Mouse (Mus musculus) heart, postnatal 36 days (tissue): ENCODE results near the gene Ppp4c. TPM values are rescaled to one million over a fixed set of nuclear protein-coding genes. Genes with fewer than 3 reads are reported as not detected.
"Not testable (repeated sequence)": the region's sequence is repeated elsewhere in the genome, so short reads cannot be mapped to it uniquely, and the experiment has no call there.

Source experiments
- DNase-seq, 2 experiments: peaks; one replicate each; pipeline ENCODE4 v3.0.0; 2021 to 2022
- intact Hi-C: fragments of 180-260 bp; cut with DNase I; formaldehyde crosslinking; loops from one replicate; pipeline ENCODE4 v1.15.1; 2025
- total RNA-seq, 2 experiments: library from RNA; stranded (reverse); gene quantifications; 2 replicates each; pipeline ENCODE4 v1.2.3; 2021

Ppp4c gene
- total RNA-seq, 2 experiments from 2014 or later: 36.1 to 36.5 TPM

DNA sequence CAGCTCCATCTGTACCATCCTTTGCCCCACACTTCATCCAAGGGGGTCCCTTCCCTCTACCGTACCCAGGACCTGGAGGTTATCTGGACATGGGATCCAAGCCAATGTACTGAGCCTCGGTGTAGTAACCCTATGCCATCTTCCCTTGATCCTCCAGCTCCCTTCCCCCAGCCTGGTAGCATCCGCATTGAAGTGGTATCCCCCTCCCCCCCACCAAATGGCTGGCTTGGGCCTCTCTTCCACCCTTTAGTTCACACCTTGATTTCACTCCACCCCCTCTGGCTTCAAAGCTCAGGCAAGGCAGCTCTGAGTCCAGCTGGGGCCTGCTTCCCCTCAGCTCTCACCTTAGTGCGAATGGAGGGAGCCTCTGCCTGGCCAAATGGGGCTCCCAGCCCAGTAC is 7.2 kb downstream of the Ppp4c start:
- no peak for DNase-seq
- intact Hi-C loops: no loop called here

DNA sequence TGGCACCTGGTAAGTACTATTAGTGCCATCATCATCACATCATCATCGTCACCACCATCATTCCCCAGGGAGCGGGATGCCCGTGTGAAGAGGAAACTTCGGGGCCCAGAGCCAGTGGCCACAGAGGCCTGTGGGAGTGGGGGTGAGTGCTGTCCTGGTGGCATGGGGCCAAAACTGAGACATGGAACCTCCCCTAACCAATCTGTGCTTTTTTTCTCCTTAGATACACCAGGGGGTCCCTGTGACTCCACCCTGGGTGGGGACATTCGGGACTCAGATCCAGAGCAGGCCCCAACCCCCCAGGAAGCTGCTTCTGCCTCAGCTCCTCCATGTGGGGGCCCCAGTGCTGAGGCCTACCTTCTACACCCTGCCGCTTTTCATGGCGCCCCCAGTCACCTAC is 7.8 kb downstream of the Ppp4c start:
- intact Hi-C loops: loop anchor here (5.0 kb wide), 1 partner anchor 282 kb away; the partner anchor contains the start of gene Atxn2l
- no peak for DNase-seq

GRCm38 (mm10) chr7:126782693-126783092 is 9.6 kb downstream of the Ppp4c start:
- DNase-seq: no peak
- intact Hi-C loops: loop anchor here (5.0 kb wide), 1 partner anchor 280 kb away; the partner anchor contains the start of gene Atxn2l

- intact Hi-C loops: loop anchor here (5.0 kb wide), 1 partner anchor 280 kb away; the partner anchor contains the start of gene Atxn2l
- DNase-seq: no peak
Measured at GRCm38 (mm10) chr7:126781661-126782370, 10.5 kb downstream of the Ppp4c start.

DNA sequence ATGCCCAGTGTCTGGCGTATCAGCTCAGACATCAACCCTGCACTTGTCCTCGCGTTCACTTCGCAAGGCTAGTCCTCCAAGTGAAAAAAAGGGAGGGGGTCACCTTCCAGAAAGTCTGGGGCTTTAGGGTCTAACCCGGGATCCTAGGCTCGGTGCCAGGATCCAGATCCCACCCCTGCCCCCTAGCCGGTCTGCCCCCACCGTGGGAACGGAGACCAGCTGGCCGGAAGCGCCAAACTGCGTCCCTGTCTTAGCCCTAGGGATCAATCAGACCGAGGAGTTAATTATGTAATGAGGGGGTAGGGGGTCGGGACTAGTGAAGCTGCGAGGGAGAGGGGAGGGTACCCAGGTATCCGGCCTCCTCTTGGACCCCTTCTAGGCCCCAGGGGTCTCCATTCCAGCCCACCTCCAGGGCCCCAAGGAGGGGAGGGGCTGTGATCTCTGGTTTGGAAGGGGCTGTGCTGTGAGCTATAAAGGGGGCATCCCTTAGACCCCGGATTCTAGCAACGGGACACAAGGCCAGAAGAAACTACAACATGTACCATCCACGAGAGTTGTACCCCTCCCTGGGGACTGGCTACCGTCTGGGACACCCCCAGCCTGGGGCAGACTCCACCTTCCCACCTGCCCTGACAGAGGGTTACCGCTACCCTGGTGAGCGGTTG is 11.2 kb downstream of the Ppp4c start, which contains the start of gene Tbx6:
Tbx6 (plus strand) TSS at position 513 of the 665 bp plus-strand sequence.
- peak in 1 of 2 experiments; percentile 34 for DNase-seq
- intact Hi-C loops: loop anchor here (1.0 to 5.0 kb wide), 2 partner anchors 11 to 279 kb away; partner anchors contain the start of genes Atxn2l and Ppp4c

- peak; percentile 85 to 87 for DNase-seq
- intact Hi-C loops: loop anchor here (1.0 to 5.0 kb wide), 2 partner anchors 12 to 278 kb away; partner anchors contain the start of genes Atxn2l and Ppp4c
Measured at GRCm38 (mm10) chr7:126779983-126780970, 12.0 kb downstream of the Ppp4c start.

- intact Hi-C loops, DNase-seq: not testable (repeated sequence)
Measured at GRCm38 (mm10) chr7:126779101-126779500, 13.2 kb downstream of the Ppp4c start.

DNA sequence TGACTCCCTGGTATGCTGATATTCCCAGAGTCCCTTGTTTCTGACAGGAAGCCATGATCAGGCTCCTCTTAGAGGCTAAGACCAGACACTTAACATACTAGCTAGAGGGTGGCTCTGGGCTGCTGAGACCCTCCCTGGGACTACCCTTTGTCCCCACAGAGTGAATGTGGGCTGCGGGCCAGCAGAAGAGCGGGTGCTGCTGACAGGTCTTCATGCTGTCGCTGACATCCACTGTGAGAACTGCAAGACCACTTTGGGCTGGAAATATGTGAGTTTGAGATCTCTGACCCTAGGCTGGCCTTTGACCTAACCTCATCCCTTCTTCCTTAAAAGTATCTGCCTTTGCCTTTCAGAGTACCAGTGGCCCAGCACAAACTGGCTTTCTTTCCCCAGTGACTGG is 14.1 kb downstream of the Ppp4c start:
- no peak for DNase-seq
- intact Hi-C loops: no loop called here

DNA sequence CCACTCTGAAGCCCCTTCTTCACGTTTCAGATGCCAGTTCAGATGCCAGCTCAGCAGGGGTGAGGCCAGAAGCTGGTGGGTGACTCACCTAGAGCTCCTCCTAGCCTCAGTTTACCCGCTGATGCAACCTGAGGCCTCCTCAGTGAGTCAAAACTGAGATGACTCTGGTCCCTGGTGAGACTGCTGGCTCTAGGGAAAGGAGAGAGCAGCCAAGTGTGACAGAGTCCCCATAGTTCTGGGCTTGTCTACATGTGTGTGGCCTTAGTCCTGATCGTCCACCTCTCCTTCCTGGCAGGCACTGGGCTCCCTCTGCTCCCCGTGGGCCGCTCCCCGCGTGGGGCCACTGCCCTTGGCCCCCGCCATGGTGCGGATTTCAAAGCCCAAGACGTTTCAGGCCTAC is 14.8 kb downstream of the Ppp4c start:
- intact Hi-C loops: loop anchor here (1.0 to 2.0 kb wide), 2 partner anchors 19 to 20 kb away; partner anchors contain the start of genes Fam57b and Mapk3
- peak; percentile 37 to 41 for DNase-seq

GRCm38 (mm10) chr7:126776598-126777057 is 15.7 kb downstream of the Ppp4c start, which contains the start of gene Ypel3:
Gene Ypel3 (plus strand): TSS chr7:126776955.
- intact Hi-C loops: loop anchor here (1.0 to 2.0 kb wide), 2 partner anchors 18 to 21 kb away; partner anchors contain the start of genes Fam57b and Mapk3
- peak; percentile 92 for DNase-seq

DNA sequence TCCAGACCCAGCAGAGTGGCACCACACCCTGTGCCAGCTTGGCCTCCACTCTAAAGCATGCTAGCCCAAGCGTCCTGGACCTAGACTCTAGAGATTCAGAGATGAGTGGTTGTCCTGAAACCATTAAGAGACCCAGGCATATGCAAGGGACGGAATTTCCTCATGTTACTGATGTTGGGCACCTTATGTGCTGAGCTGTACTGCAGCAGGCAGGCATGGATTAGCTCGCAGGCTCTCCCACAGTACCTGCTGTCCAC is 16.4 kb downstream of the Ppp4c start:
- intact Hi-C loops: loop anchor here (2.0 kb wide), 1 partner anchor 17 kb away; the partner anchor contains the start of gene Mapk3
- DNase-seq: no peak

DNA sequence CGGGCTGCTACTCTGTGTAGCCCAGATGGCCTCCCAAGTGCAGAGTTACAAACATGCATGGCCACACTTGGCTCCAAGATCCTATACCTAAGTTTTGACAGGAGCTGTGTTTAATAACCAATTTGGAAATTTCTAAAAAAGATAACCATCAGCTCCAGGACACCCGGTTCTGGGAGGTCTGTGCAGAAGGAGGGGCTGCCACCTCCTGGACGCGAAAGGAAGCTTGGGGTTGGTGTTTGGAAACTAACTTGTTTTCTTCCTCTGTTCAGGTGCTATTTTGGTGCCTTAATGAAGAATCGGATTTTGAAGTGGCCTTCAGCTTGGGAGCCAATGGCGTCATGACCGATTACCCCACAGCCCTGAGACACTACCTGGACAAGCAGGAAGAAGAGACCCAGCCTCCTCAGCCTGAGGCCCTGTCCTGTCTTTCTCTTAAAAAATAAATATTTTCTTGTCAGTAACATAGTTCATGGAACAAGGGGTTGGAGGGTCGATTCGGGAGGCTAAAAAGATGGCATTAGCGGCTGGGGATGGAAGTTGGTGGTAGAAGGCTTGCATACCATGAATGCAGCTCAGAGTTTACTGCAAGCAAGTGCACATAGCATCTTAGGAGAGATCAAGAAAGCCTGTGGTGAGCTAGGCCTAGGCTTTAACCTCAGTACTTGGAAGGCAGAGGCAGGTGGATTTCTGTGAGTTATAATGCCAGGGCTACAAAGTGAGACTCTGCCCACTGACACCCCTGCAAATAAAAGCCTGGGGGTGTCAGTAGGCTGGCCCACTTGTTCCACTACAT is 16.9 kb downstream of the Ppp4c start:
- intact Hi-C loops: no loop called here
- no peak for DNase-seq

DNA sequence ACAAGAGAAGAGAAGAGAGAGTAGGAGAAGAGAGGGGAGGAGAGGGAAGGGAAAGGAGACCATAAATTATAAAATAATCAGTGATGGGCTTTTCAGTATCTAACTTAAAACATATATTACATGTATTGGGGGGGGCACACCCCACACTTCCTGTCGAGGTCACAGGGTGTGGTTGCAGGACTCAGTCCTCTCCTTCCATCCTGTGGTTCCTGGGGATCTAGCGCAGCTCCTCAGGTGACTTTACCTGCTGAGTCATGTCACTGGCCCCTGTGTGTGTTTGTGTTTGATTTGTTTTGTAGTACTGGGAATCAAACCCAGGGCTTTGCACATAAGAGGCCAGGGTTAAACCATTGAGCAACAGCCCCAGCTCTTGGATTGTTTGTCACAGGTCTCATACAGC is 17.8 kb downstream of the Ppp4c start:
- intact Hi-C loops: no loop called here
- no peak for DNase-seq

GRCm38 (mm10) chr7:126773351-126773750 is 18.9 kb downstream of the Ppp4c start:
- intact Hi-C loops: no loop called here
- DNase-seq: no peak

DNA sequence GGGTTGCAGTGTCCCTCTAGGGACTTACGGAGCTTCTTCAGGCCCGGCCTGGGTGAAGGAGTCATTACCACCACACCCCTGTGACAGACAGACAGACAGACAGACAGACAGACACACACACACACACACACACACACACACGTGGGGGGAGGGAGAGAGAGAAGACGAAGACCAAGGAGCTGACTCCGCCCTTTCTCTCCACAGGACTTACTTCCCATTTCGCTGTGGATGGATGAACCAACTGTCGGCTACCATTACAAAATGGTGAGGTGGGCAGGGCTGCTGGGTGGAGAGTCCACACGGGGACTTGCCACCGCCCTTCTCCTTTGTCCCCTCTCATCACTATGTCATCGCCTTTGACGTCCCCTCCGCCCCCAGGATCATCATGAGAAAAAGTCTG is 21.5 kb downstream of the Ppp4c start:
- DNase-seq: no peak
- intact Hi-C loops: no loop called here

GRCm38 (mm10) chr7:126767001-126767400 is 25.3 kb downstream of the Ppp4c start:
- intact Hi-C loops: no loop called here
- DNase-seq: no peak

DNA sequence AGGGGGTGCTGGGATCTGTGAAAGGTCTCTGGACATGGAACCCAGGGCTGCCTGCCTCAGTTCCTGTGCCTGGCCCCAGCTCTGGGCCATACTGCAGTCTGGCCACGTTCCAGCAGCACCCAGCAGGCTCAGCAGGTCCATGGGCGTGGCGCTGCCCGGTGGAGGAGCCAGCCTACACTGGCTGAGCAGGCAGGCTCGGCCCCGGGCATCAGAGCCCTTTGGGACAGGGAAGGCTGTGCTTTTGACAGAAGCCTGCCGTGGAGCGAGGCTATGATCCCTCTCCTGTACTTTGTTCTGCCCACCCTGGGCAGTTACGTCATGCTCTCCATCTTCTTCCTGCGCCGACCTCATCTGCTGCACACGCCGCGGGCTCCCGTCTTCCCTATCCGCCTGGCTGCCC is 26.1 kb downstream of the Ppp4c start, which contains the start of gene Gdpd3:
Gdpd3 (plus strand) TSS at position 134 of the 400 bp plus-strand sequence.
- DNase-seq: no peak
- intact Hi-C loops: no loop called here

DNA sequence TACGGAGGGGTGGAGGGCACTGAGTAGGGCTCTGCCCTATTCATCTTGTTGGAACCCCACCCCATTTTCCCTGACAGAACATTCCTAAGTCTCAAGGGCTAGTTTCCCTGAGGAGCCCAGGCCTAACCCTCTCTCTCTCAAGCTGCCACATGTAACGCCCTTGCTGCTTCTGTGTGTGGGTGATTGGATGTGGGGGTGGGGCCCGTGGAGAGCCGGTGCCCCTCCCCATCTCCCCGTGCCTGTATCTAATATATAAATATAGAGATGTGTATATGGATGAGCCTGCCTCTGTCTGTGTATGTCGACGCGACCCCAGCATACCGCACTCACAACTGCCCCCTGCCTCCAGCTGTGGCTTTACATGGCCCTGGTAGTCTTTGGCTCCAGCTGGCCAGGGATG is 26.8 kb downstream of the Ppp4c start:
- intact Hi-C loops: no loop called here
- no peak for DNase-seq

- intact Hi-C loops: no loop called here
- DNase-seq: no peak
Measured at GRCm38 (mm10) chr7:126762471-126763008, 29.8 kb downstream of the Ppp4c start.
